Mouse (Mus musculus) kidney, postnatal 0 days (tissue): ENCODE measurements at regions not wholly inside any gene's neighbourhood (a gene's known extent, or its start where the extent isn't known, plus 50 kb on each side); places are given as distances from the start of the nearest gene placed in this dataset.

Experiments
- ATAC-seq: fragments of 200-750 bp; cut with Nextera tagmentation; replicated peaks from 2 replicates; pipeline ENCODE4 v1.8.0; 2017; ENCODE audit warnings: low read depth, moderate number of reproducible peaks, moderate TSS enrichment, moderate library complexity; ENCODE audit not compliant: low FRiP score
- DNase-seq: peaks from one replicate; pipeline ENCODE4 v3.0.0-alpha.2; 2016; ENCODE audit warnings: low spot score
- H3K27ac ChIP-seq: fragments of 300-500 bp; sonication (generic); 2 replicates; pipeline ENCODE4 v1.5.1; 2014; ENCODE audit warnings: mild to moderate bottlenecking
- H3K27me3 ChIP-seq: fragments of 300-500 bp; sonication (generic); 2 replicates; pipeline ENCODE4 v1.6.1; 2014; ENCODE audit warnings: low read length, mixed read lengths; ENCODE audit not compliant: insufficient read depth
- H3K36me3 ChIP-seq: fragments of 300-500 bp; sonication (generic); 2 replicates; pipeline ENCODE4 v1.6.1; 2014; ENCODE audit warnings: low read length, mixed read lengths; ENCODE audit not compliant: insufficient read depth
- H3K4me1 ChIP-seq: fragments of 300-500 bp; sonication (generic); replicated peaks from 2 replicates; pipeline ENCODE4 v1.6.1; 2014; ENCODE audit warnings: antibody characterized with exemption, low read length, mixed read lengths; ENCODE audit not compliant: insufficient read depth
- H3K4me2 ChIP-seq: fragments of 300-500 bp; sonication (generic); 2 replicates; pipeline ENCODE4 v1.6.1; 2014; ENCODE audit warnings: mild to moderate bottlenecking, low read length, moderate library complexity, mixed read lengths
- H3K4me3 ChIP-seq: fragments of 300-500 bp; sonication (generic); replicated peaks from 2 replicates; pipeline ENCODE4 v1.5.1; 2014; ENCODE audit warnings: low read depth, low read length
- H3K9ac ChIP-seq: fragments of 300-500 bp; sonication (generic); 2 replicates; pipeline ENCODE4 v1.6.1; 2014; ENCODE audit warnings: low read depth, low read length
- H3K9me3 ChIP-seq: fragments of 300-500 bp; sonication (generic); replicated peaks from 2 replicates; pipeline ENCODE4 v1.6.1; 2016; ENCODE audit warnings: low read length, inconsistent platforms, mixed read lengths
- CTCF ChIP-seq: IDR thresholded peaks from 2 replicates; pipeline ENCODE4 v1.5.1; 2016; ENCODE audit warnings: antibody characterized with exemption, low read depth, mild to moderate bottlenecking, moderate library complexity
- WGBS: fragments of 180-500 bp; shearing (Covaris S2); extraction: QIAGEN DNeasy Blood & Tissue Kit; methylation state at CpG from one replicate; pipeline ENCODE4 v1.1.7; 2014; 5-methylcytosine and 5-hydroxymethylcytosine counted together

GRCm38 (mm10) chr7:136395838-136396237, 498.6 kb upstream of the Mgmt start:
- no peak for DNase-seq
- Histone ChIP-seq H3K27ac (no peak overlapping the region), H3K4me3 (no peak overlapping the region), H3K4me2 (no peak overlapping the region), H3K4me1 (no peaks in the 10 kb centered on the region), H3K27me3 (no peaks in the 10 kb centered on the region), H3K9ac (no peak overlapping the region), H3K36me3 (no peaks in the 10 kb centered on the region), H3K9me3 (no peaks in the 10 kb centered on the region)
- no peak for ATAC-seq
- 47% methylated on average over 2 of the region's 2 CpGs for WGBS
- no peak for TF ChIP-seq CTCF

- H3K36me3 ChIP-seq, result no peaks in the 10 kb centered on the region
- WGBS, result 84% methylated on average over 4 of the region's 4 CpGs
- H3K9me3 ChIP-seq, result no peaks in the 10 kb centered on the region
- no peak overlapping the region for H3K4me3 ChIP-seq
- H3K27me3 ChIP-seq, result no peaks in the 10 kb centered on the region
- no peak overlapping the region for H3K27ac ChIP-seq
- TF ChIP-seq CTCF, result no peak
- no peaks in the 10 kb centered on the region for H3K4me1 ChIP-seq
- DNase-seq (no peak), ATAC-seq (no peak)
- no peak overlapping the region for H3K9ac ChIP-seq
- no peak overlapping the region for H3K4me2 ChIP-seq
These were observed 497.3 kb upstream of the Mgmt start for GRCm38 (mm10) chr7:136397101-136397500.

- no peak for TF ChIP-seq CTCF
- Histone ChIP-seq H3K36me3 (no peaks in the 10 kb centered on the region), H3K27ac (no peak overlapping the region), H3K9me3 (no peaks in the 10 kb centered on the region), H3K9ac (no peak overlapping the region), H3K4me3 (no peak overlapping the region), H3K4me1 (no peaks in the 10 kb centered on the region), H3K27me3 (no peaks in the 10 kb centered on the region), H3K4me2 (no peak overlapping the region)
- whole genome bisulfite sequencing, result 90% methylated on average over 8 of the region's 8 CpGs
- ATAC-seq (no peak), DNase-seq (no peak)
These were observed 491.5 kb upstream of the Mgmt start for GRCm38 (mm10) chr7:136402688-136403597.

- Histone ChIP-seq H3K9me3 (no peaks in the 10 kb centered on the region), H3K27ac (no peak overlapping the region), H3K36me3 (no peaks in the 10 kb centered on the region), H3K4me3 (no peak overlapping the region), H3K9ac (no peak overlapping the region), H3K4me2 (no peak overlapping the region), H3K27me3 (no peaks in the 10 kb centered on the region), H3K4me1 (no peaks in the 10 kb centered on the region)
- no peak for TF ChIP-seq CTCF
- ATAC-seq, result no peak
- 29% methylated on average over 8 of the region's 8 CpGs for WGBS
- peak; percentile 44 for DNase-seq
These were observed 489.0 kb upstream of the Mgmt start for GRCm38 (mm10) chr7:136405391-136405790.

GRCm38 (mm10) chr7:136406258-136407100, 487.9 kb upstream of the Mgmt start:
- ATAC-seq, result no peak
- Histone ChIP-seq H3K36me3 (no peaks in the 10 kb centered on the region), H3K9ac (peak overlapping the region; percentile 3; the same call in 1 of the 2 replicates), H3K27ac (no peak overlapping the region), H3K4me2 (peak overlapping the region; percentile 54), H3K4me3 (peak overlapping the region; percentile 18; the same call in 1 of the 2 replicates), H3K4me1 (no peaks in the 10 kb centered on the region), H3K9me3 (no peaks in the 10 kb centered on the region), H3K27me3 (no peaks in the 10 kb centered on the region)
- DNase-seq, result peak; percentile 88
- TF ChIP-seq CTCF, result no peak
- WGBS, result 17% methylated on average over 20 of the region's 20 CpGs

- ATAC-seq, result no peak
- no peak overlapping the region for H3K4me2 ChIP-seq
- no peak overlapping the region for H3K27ac ChIP-seq
- no peak overlapping the region for H3K9ac ChIP-seq
- peak; percentile 34 for DNase-seq
- no peaks in the 10 kb centered on the region for H3K36me3 ChIP-seq
- H3K9me3 ChIP-seq, result no peaks in the 10 kb centered on the region
- peaks cover 4% of the 10 kb centered on the region; the same call in 1 of the 2 replicates for H3K4me1 ChIP-seq
- H3K4me3 ChIP-seq, result no peak overlapping the region
- 54% methylated on average over 8 of the region's 8 CpGs for whole genome bisulfite sequencing
- H3K27me3 ChIP-seq, result no peaks in the 10 kb centered on the region
- TF ChIP-seq CTCF, result no peak
These were observed 479.6 kb upstream of the Mgmt start for GRCm38 (mm10) chr7:136414808-136415207.
